Mouse (Mus musculus): ENCODE results near the gene Gspt2.

DNA sequence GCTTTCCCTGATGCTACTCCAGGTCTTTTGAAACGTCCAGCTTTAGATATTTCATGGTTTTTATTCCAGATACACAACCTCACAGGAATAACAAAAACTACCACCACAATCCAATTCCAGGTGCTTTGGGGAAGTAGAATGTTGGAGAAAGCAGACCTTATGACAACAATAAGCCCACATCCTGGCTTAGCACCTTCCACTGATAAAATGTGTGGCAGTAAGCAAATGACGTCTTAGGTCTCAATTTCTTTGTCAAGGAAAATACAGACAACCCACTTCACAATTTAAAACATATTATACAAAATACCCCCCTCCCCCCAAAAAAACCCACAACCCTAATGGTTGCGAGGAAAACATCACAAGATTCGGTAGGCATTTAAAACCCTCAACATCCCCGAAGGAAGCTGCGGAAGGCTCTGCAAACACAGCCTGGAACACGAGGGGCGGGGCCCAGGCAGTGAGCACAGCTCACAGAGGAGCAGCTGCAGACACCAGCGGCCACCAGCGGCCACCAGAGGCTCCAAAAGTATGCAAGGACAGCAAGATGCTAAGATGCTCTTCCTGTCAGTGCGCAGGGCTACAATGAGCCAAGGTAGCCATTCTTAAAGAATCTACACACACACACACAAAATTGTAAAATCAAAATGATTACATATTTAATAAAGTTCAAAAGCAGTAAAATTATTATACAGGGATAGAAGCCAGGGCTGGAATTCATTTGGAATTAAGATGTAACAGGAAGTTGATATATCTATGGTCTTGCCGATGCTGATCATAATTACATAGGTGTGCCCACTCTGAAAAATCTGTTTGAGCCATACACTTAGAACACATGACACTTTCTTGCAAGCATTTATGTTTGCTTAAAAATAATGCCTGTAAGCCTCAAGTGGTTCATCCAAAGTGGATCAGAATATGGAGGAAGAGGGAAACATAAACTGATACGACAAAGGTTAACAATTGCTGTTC, 10.8 kb upstream of the Gspt2 start:
- TF ChIP-seq HCFC1 (IDR thresholded peaks at IDR 0.05; ENCODE audit: borderline replicate concordance, insufficient read depth, low read length) = no peak
- no peak for TF ChIP-seq ZNF384 (IDR thresholded peaks at IDR 0.05; ENCODE audit: low read depth, low read length)
- TF ChIP-seq CHD2 (IDR thresholded peaks at IDR 0.05; ENCODE audit: low read depth, low read length) = no peak
- no peak for TF ChIP-seq MAFK (IDR thresholded peaks at IDR 0.05; ENCODE audit: insufficient read depth, low read depth, low read length)
